In genomic region chr6:39724071-39724470, GRCm38 (mm10) we compare ENCODE assay signal across 8 mouse cellular contexts. TPM values are rescaled to one million over a fixed set of nuclear protein-coding genes. Genes with fewer than 3 reads are reported as not detected.
A peak's percentile ranks its signal among the peaks of the same experiment; 100 is the strongest.
DNase-seq lines count a peak whose midpoint lies in the region; ATAC-seq and TF ChIP-seq lines count a peak whose summit lies in the region.

No protein-coding gene starts in this region.

- H3K27ac ChIP-seq in left cerebral cortex, adult 2 months: peak overlapping the region; percentile 93
- H3K27ac ChIP-seq in bone marrow, adult 2 months (ENCODE audit: control insufficient read depth, insufficient read depth, low read depth, low read length, poor library complexity): no peak overlapping the region
- H3K27ac ChIP-seq in forebrain, embryonic 10.5 days: peak overlapping the region; percentile 96
- H3K27ac ChIP-seq in limb, embryonic 15.5 days: no peak overlapping the region; the same call in 1 of the 2 replicates

- H3K9me3 ChIP-seq in forebrain, embryonic 10.5 days: no peaks in the 10 kb centered on the region
- no peaks in the 10 kb centered on the region for H3K9me3 ChIP-seq in limb, embryonic 15.5 days

- no peak for TF ChIP-seq POLR2A in bone marrow, adult 2 months (IDR thresholded peaks at IDR 0.05; ENCODE audit: borderline replicate concordance, control insufficient read depth, low read depth, low read length)

- no peaks in the 10 kb centered on the region for H3K27me3 ChIP-seq in forebrain, embryonic 10.5 days (ENCODE audit: poor library complexity, severe bottlenecking)
- no peaks in the 10 kb centered on the region for H3K27me3 ChIP-seq in limb, embryonic 15.5 days
- H3K27me3 ChIP-seq in splenic B cell, adult 2 months (ENCODE audit: control insufficient read depth, insufficient read depth, low read length, poor library complexity, severe bottlenecking): no peaks in the 10 kb centered on the region

- peak overlapping the region; percentile 85; the same call in 1 of the 2 replicates for H3K9ac ChIP-seq in limb, embryonic 15.5 days

- no peaks in the 10 kb centered on the region for H3K36me3 ChIP-seq in forebrain, embryonic 10.5 days (replicated peaks)
- no peaks in the 10 kb centered on the region for H3K36me3 ChIP-seq in limb, embryonic 15.5 days
- H3K36me3 ChIP-seq in splenic B cell, adult 2 months (ENCODE audit: control insufficient read depth, insufficient read depth, low read length, poor library complexity, severe bottlenecking): no peaks in the 10 kb centered on the region; the same call in 1 of the 2 replicates

- no peak for DNase-seq in left cerebral cortex, adult 2 months (ENCODE audit: extremely low spot score in 1 of 2, low spot score in 2 of 2)
- no peak for DNase-seq in left cerebral cortex, adult 8-10 months (ENCODE audit: low spot score in 2 of 2)
- no peak for DNase-seq in forebrain, embryonic 10.5 days (ENCODE audit: extremely low spot score, low spot score)
- DNase-seq in splenic B cell, adult 2 months (ENCODE audit: low read depth, low spot score): peak; percentile 9
- no peak for DNase-seq in left cerebral cortex, adult 9 months (ENCODE audit: low spot score in 2 of 2)
- no peak for DNase-seq in right cerebral cortex, postnatal 25 days

- H3K4me3 ChIP-seq in left cerebral cortex, adult 2 months: peak overlapping the region; percentile 84
- H3K4me3 ChIP-seq in bone marrow, adult 2 months (replicated peaks; ENCODE audit: control insufficient read depth, low read depth, low read length): peak overlapping the region; percentile 87
- H3K4me3 ChIP-seq in forebrain, embryonic 10.5 days: peak overlapping the region; percentile 88
- peak overlapping the region; percentile 89 for H3K4me3 ChIP-seq in limb, embryonic 15.5 days

- intact Hi-C loops in left cerebral cortex, adult 2 months (cut with DNase I): loop anchor here (5.0 kb wide), 1 partner anchor 42 kb away; no protein-coding TSS in a partner anchor

- ATAC-seq in limb, embryonic 15.5 days (ENCODE audit: insufficient number of reproducible peaks, low FRiP score, low TSS enrichment, low read depth): no peak

- WGBS in bone marrow, adult 2 months: 3% methylated on average over 7 of the region's 7 CpGs
- WGBS in forebrain, embryonic 10.5 days: 3% methylated on average over 7 of the region's 7 CpGs
- WGBS in limb, embryonic 15.5 days: 2% methylated on average over 7 of the region's 7 CpGs

- H3K4me1 ChIP-seq in bone marrow, adult 2 months (ENCODE audit: control insufficient read depth, insufficient read depth, low read length): no peaks in the 10 kb centered on the region; the same call in 1 of the 2 replicates
- H3K4me1 ChIP-seq in forebrain, embryonic 10.5 days: peaks cover 34% of the 10 kb centered on the region
- peaks cover 12% of the 10 kb centered on the region for H3K4me1 ChIP-seq in limb, embryonic 15.5 days

- H3K4me2 ChIP-seq in limb, embryonic 15.5 days: peak overlapping the region; percentile 64

- TF ChIP-seq CTCF in left cerebral cortex, adult 2 months (IDR thresholded peaks at IDR 0.05): no peak
- TF ChIP-seq CTCF in bone marrow, adult 2 months (IDR thresholded peaks at IDR 0.05; ENCODE audit: control insufficient read depth, insufficient read depth, low read length): no peak

RNA-seq across cellular contexts. Expression of gene Braf, which starts 1.2 kb away (rescaled TPM):
- total RNA-seq in left cerebral cortex, adult 2 months (2021): 100 to 1,000 TPM; 119 to 123 TPM
- total RNA-seq in left cerebral cortex, adult 8-10 months (2022): 100 to 1,000 TPM; 103 to 133 (median 121) TPM
- 6.7 and 11.6 TPM in 2 replicates for polyA plus RNA-seq in bone marrow, adult 2 months (2011; ENCODE audit: insufficient read depth, insufficient read length, low replicate concordance, missing spikeins)
- 18.6 and 18.8 TPM in 2 replicates for polyA plus RNA-seq in forebrain, embryonic 10.5 days (2016; fragmentation: Nextera tagmentation; extraction: Ambion mirVana)
- 15.1 and 16.5 TPM in 2 replicates for polyA plus RNA-seq in limb, embryonic 15.5 days (2015; fragmentation: Nextera tagmentation; extraction: Ambion mirVana)

Comparison
In these comparisons a context has a peak if more than half of its experiments do, and no peak if none do; other contexts are left out.
1. H3K27ac ChIP-seq: peak in left cerebral cortex, adult 2 months (single experiment) and forebrain, embryonic 10.5 days (single experiment); none in bone marrow, adult 2 months (single experiment) and limb, embryonic 15.5 days (single experiment).
2. Peak in every context shown above with its lines, with median percentiles within 50 percentile points of each other: H3K4me3 ChIP-seq.